Mouse (Mus musculus) layer of hippocampus, postnatal 14 days (tissue): ENCODE results near the gene Sgo1. TPM values are rescaled to one million over a fixed set of nuclear protein-coding genes. Genes with fewer than 3 reads are reported as not detected.
A peak's percentile ranks its signal among the peaks of the same experiment; 100 is the strongest.

Source experiments
- DNase-seq, 2 experiments: peaks; one replicate each; pipeline ENCODE4 v3.0.0; 2021 to 2022; ENCODE audit warnings: low spot score in 2 of 2, mixed read lengths in 1 of 2
- total RNA-seq, 2 experiments: library from RNA; stranded (reverse); gene quantifications; 2 replicates each; pipeline ENCODE4 v1.2.3; 2021

Sgo1 gene
- total RNA-seq, 2 experiments from 2014 or later = 0.55 to 0.71 TPM

DNA sequence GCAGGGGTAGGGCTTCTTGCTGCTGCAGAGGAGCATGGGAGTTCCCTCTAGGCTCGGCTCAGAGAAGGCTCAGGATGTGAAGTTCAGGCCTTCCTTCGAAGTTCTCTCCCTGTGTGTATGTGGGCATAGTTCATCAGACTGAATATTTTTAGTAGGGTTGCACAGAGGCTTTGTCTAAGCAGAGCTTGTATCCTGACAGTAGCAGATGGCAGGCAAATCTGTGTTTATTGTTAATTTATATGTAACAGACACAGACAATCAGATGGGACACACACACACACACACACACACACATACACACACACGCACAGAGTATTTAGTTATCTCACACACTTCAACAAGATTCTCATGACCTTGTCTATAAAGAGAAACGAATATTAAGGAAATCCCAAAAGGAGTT is 34.5 kb downstream of the Sgo1 start:
- peak; percentile 8 to 50 for DNase-seq

- DNase-seq = no peak
Observed at GRCm38 (mm10) chr17:53650251-53650661, 38.9 kb downstream of the Sgo1 start.

DNA sequence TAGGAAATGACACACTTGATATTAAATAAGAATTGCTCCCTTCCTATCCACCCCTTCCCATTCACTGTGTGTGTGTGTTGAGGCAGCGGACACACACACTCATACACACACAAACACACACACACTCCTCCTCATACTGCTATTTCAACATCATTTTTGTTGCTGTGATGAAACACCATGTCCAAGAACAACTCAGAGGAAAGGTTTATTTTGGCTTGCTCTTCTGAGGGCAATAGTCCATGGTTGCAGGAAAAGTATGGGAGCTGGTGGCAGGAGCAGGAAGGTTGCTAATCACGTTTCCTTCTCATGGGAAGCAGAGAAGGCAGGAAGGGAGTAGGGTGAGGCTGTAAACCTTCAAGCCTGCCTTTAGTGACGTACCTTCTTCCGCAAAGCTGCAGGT is 45.8 kb downstream of the Sgo1 start:
- DNase-seq = no peak

- DNase-seq = no peak
Observed at GRCm38 (mm10) chr17:53631344-53631743, 57.8 kb downstream of the Sgo1 start.

DNA sequence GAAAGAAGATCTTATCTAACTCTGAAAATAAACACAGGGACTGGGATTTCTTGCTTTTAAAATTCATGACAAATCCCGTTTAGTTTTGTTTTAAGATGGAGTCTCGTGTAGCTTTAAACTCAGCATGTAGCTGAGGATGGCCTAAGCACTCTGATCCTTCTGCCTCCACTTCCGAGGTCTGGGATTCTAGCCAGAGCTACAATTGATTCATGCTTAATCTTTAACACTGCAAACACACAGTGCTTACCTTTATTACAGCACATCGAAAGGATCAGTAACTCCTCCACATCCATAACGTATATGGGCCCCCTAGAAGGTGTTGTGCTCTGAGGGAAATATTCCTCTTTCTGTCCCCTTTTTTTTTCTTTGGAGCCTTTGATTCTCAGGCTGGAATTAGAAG is 61.0 kb downstream of the Sgo1 start:
- DNase-seq = no peak

DNA sequence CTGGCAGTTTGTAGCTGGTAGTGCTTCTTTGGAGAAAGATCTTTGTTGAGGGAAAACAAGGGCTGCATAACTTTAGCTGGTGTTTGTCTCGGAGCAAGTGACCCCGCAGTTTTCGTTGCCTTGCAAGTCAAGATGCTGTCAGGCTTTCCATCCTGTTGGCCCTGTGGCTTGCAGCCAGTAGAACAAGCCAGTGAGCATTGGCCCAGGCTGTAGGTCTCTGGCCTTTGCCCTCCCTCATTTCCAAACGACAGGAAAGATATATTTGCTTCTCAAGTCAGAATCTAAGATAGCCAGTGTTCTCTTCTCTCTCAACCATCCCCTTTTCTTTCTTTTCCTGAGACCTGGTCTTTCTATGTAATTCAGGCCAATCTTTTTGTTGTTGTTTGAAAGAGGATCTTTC is 61.6 kb downstream of the Sgo1 start:
- DNase-seq = no peak

DNA sequence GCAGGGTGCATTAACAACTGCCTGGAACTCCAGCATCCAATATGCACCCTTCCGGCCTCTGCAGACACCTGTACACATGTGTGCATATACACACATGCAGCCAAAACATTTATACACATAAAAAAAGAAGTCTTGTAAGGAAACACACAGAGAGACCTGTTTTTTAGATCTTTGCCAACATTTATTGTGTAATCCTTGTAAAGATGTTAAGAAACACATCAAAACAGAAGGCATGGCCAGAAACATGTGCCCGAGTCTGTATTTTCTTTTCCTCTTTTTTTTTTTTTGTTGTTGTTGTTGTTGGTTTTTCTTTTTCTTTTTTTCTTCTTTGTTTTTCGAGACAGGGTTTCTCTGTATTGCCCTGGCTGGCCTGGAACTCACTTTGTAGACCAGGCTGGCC is 63.0 kb downstream of the Sgo1 start:
- no peak for DNase-seq

Other genes starting within 250 kb of the Sgo1 start
- gene Efhb, start 226.0 kb downstream of the Sgo1 start, total RNA-seq = under 1 TPM; 0.41 to 0.78 TPM
- gene Rab5a, start 210.1 kb downstream of the Sgo1 start, total RNA-seq = 100 to 1,000 TPM; 115 to 128 TPM
- gene Pp2d1, start 149.9 kb downstream of the Sgo1 start, total RNA-seq = not detected
- 10 to 100 TPM; 13.4 to 15.5 TPM for gene Kat2b, start 122.5 kb downstream of the Sgo1 start, total RNA-seq
- under 1 TPM in 1 of 2 experiments, not detected in 1; 0.18 TPM for gene Sult1c2, start 157.0 kb upstream of the Sgo1 start, total RNA-seq